Mouse (Mus musculus) intestine, postnatal 0 days (tissue): ENCODE data around the gene Rhof. TPM values are rescaled to one million over a fixed set of nuclear protein-coding genes. Genes with fewer than 3 reads are reported as not detected.
"Not testable (repeated sequence)": the region's sequence is repeated elsewhere in the genome, so short reads cannot be mapped to it uniquely, and the experiment has no call there.

Experiments
- ATAC-seq: fragments of 200-750 bp; cut with Nextera tagmentation; 2 replicates; pipeline ENCODE4 v1.8.0; 2017; ENCODE audit warnings: mild to moderate bottlenecking, moderate TSS enrichment, moderate library complexity
- H3K27ac ChIP-seq: fragments of 300-500 bp; sonication (generic); 2 replicates; pipeline ENCODE4 v1.5.1; 2014; ENCODE audit warnings: mild to moderate bottlenecking, low read depth, low read length, moderate library complexity
- H3K27me3 ChIP-seq: fragments of 300-500 bp; sonication (generic); replicated peaks from 2 replicates; pipeline ENCODE4 v1.6.1; 2014; ENCODE audit warnings: low read length, mixed read lengths; ENCODE audit not compliant: control insufficient read depth, insufficient read depth
- H3K36me3 ChIP-seq: fragments of 300-500 bp; sonication (generic); 2 replicates; pipeline ENCODE4 v1.6.1; 2014; ENCODE audit warnings: mild to moderate bottlenecking, moderate library complexity; ENCODE audit not compliant: control insufficient read depth, insufficient read depth
- H3K4me1 ChIP-seq: fragments of 300-500 bp; sonication (generic); replicated peaks from 2 replicates; pipeline ENCODE4 v1.6.1; 2014; ENCODE audit warnings: antibody characterized with exemption, low read length, mixed read lengths; ENCODE audit not compliant: control insufficient read depth, insufficient read depth
- H3K4me2 ChIP-seq: fragments of 300-500 bp; sonication (generic); replicated peaks from 2 replicates; pipeline ENCODE4 v1.6.1; 2014; ENCODE audit warnings: low read depth, mild to moderate bottlenecking, moderate library complexity
- H3K4me3 ChIP-seq: fragments of 300-500 bp; sonication (generic); 2 replicates; pipeline ENCODE4 v1.5.1; 2014; ENCODE audit warnings: low read depth, low read length
- H3K9ac ChIP-seq: fragments of 300-500 bp; sonication (generic); 2 replicates; pipeline ENCODE4 v1.6.1; 2014; ENCODE audit warnings: mild to moderate bottlenecking, low read depth, low read length
- H3K9me3 ChIP-seq: fragments of 300-500 bp; sonication (generic); 2 replicates; pipeline ENCODE4 v1.6.1; 2016; ENCODE audit warnings: mixed run types; ENCODE audit not compliant: control insufficient read depth
- CTCF ChIP-seq: sonication (generic); IDR thresholded peaks from 2 replicates; pipeline ENCODE4 v1.5.1; 2016; ENCODE audit warnings: low read depth, mild to moderate bottlenecking, control low read depth, antibody characterized with exemption, moderate library complexity
- WGBS: fragments of 180-500 bp; shearing (Covaris S2); extraction: QIAGEN DNeasy Blood & Tissue Kit; methylation state at CpG from one replicate; pipeline ENCODE4 v1.1.7; 2014; 5-methylcytosine and 5-hydroxymethylcytosine counted together
- polyA plus RNA-seq: library from polyadenylated mRNA; unstranded; fragments of >200 nt; fragmentation: Nextera tagmentation; extraction: Ambion mirVana; gene quantifications from 2 replicates; pipeline ENCODE4 v1.2.1, GENCODE M21; 2015

The Rhof gene
- polyA plus RNA-seq, 1 experiment from 2014 or later = 17.0 TPM

DNA sequence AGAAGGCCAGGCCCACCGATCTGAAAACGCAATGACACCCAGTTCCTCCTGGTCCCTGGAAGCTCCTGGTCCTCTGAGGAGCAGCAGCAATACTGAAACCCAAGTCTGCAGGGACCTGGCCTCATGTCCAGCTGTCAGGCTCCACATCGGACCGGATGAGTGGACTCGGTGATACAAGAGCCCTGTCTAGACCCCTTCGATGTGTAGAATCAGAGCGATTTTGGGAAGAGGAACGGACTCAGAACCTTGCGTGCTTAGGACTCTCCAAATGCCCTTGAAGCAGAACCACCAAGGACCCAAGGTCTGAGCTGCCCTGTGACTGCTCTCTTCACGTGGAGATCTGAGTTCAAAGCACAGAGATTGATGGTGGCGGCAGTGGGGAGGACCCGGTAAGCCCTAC lies 64.4 kb downstream of the Rhof start, which contains the start of gene Tmem120b:
Gene Tmem120b, plus strand, starts transcription at position 301 of the 400 bp plus-strand sequence.
- Histone ChIP-seq H3K4me3 (no peak within 1 kb of the TSS), H3K36me3 (no peaks in the 10 kb centered on the region), H3K27ac (no peak within 1 kb of the TSS), H3K4me2 (no peak within 1 kb of the TSS), H3K27me3 (no peaks in the 10 kb centered on the region), H3K4me1 (no peaks in the 10 kb centered on the region), H3K9me3 (no peaks in the 10 kb centered on the region), H3K9ac (no peak within 1 kb of the TSS)
- WGBS = 87% methylated on average over 12 of the region's 12 CpGs
- no peak for TF ChIP-seq CTCF
- ATAC-seq = no peak

DNA sequence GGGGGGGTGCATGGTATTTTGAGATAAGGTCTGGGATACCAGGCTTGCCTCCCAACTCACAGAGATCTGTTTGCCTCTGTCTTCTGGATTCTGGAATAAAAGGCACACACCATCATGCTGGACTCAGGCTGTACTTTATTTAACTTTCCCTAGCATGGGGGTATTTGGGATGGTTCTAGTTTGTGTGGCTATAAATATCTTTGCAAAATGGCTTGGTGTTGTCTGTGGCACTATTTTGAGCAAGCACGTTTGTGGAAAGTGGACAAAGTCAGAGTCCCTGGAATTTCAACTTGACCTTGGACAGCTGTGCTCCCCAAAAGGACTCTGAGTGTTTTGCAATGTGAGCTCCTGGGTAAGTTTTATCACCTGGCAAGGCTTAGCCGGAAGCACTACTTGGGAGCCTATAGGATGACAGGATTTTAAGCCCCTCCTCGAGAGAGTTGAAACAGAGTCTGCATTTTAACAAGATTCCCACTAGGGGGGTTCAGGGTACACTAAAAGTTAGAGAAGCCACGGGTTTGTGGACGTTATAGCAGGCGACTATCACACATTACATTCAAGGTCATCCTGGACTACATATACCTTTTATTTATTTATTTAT lies 65.0 kb downstream of the Rhof start:
- Histone ChIP-seq H3K4me3 (no peak overlapping the region), H3K4me1 (no peaks in the 10 kb centered on the region), H3K4me2 (no peak overlapping the region), H3K36me3 (no peaks in the 10 kb centered on the region), H3K27me3 (no peaks in the 10 kb centered on the region), H3K9me3 (no peaks in the 10 kb centered on the region), H3K27ac (no peak overlapping the region), H3K9ac (no peak overlapping the region)
- WGBS = 12% methylated on average over 6 of the region's 6 CpGs
- ATAC-seq = peak; percentile 27; the same call in 1 of the 2 replicates
- peak; percentile 59 for TF ChIP-seq CTCF

DNA sequence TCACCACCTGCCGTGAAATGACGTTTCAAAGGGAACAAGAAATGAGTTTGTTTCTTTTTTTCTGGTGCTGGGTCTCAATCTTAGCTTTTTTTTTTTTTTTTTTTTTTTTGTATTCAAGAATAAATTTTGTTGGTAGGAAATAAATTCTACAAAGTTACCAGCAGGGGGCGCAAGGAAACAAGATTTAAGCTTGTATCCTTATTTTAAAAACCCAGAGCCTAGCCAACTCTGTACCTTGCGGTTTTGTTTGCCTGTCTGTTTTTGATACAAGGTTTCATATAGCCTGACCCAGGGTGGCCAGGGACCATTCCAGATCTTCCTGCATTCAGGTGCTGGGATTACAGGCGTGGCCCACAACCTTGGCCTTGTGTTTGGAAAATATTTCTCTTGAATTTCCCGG lies 68.3 kb downstream of the Rhof start:
- Histone ChIP-seq H3K36me3 (no peaks in the 10 kb centered on the region), H3K4me1 (no peaks in the 10 kb centered on the region), H3K4me2 (no peak overlapping the region), H3K4me3 (no peak overlapping the region), H3K9ac (no peak overlapping the region), H3K27me3 (no peaks in the 10 kb centered on the region), H3K27ac (no peak overlapping the region), H3K9me3 (no peaks in the 10 kb centered on the region)
- WGBS = 25% methylated on average over 6 of the region's 6 CpGs
- TF ChIP-seq CTCF = peak; percentile 65
- no peak for ATAC-seq

DNA sequence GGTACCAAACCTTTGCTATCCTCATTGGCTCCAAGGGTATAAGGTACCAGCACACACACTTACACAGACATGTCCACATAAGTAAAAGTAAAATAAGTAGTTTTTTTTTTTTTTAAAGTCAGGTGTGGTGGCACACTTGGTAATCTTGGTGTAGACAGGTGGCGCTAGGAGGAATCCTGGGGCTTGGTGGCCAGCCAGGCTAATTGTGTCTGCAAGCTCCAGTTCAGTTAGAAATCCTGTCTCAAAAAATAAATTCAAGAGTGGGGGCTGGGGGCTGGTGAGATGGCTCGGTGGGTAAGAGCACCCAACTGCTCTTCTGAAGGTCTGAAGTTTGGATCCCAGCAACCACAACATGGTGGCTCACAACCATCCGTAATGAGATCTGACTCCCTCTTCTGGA lies 69.4 kb downstream of the Rhof start:
- Histone ChIP-seq H3K4me3 (no peak overlapping the region), H3K27me3 (no peaks in the 10 kb centered on the region), H3K4me1 (no peaks in the 10 kb centered on the region), H3K4me2 (no peak overlapping the region), H3K9ac (no peak overlapping the region), H3K36me3 (no peaks in the 10 kb centered on the region), H3K9me3 (no peaks in the 10 kb centered on the region), H3K27ac (no peak overlapping the region)
- TF ChIP-seq CTCF = no peak
- ATAC-seq = no peak
- 84% methylated on average over 3 of the region's 3 CpGs for WGBS

DNA sequence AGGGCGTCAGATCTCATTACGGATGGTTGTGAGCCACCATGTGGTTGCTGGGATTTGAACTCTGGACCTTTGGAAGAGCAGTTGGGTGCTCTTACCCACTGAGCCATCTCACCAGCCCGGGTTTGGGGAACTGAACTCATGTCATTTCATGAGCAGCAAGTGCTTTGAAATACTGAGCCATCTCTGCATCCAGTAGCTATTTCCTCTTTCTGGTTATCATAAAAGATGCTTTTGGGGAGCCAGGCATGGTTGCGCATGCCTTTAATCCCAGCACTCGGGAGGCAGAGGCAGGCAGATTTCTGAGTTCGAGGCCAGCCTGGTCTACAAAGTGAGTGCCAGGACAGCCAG lies 71.1 kb downstream of the Rhof start:
- H3K27ac ChIP-seq, H3K9me3 ChIP-seq, H3K4me3 ChIP-seq: not testable (repeated sequence)

DNA sequence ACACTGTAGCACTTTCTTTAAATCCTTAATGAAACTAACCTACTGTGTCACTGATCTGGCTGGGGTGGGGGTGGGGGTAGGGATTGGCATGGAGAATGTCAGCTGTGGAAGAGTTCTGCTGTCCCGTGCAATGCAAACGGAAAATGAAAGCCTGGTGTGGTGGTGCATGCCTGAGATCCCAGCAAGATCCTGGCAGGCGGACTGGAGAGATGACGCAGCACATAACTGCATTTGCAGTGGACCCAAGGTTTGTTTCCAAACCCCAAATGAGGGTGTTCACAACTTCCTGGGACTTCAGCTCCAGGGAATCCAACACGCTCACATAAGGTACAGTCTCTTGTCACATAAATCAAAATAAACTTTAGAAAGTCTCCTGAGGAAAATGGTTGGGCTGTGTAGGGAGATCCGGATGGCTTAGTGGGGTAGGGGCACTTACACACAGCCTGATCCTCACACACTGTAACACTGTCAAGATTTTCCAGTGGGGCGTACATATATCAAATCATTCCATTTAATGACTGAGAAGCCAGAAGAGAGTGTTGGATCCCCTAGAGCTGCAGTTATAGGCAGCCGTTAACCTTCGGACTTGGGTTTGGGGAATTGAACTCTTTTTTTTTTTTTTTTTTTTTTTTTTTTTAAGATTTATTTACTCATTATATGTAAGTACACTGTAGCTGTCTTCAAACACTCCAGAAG lies 71.6 kb downstream of the Rhof start:
- H3K4me2 ChIP-seq = peak overlapping the region; percentile 17; the same call in 1 of the 2 replicates
- no peaks in the 10 kb centered on the region for H3K27me3 ChIP-seq
- no peaks in the 10 kb centered on the region for H3K4me1 ChIP-seq
- no peak for TF ChIP-seq CTCF
- H3K4me3 ChIP-seq = no peak overlapping the region
- ATAC-seq = no peak
- 57% methylated on average over 9 of the region's 9 CpGs for WGBS
- H3K9me3 ChIP-seq = no peaks in the 10 kb centered on the region
- no peak overlapping the region; the same call in 1 of the 2 replicates for H3K9ac ChIP-seq
- H3K36me3 ChIP-seq = no peaks in the 10 kb centered on the region
- no peak overlapping the region for H3K27ac ChIP-seq

More for the DNA sequence above, 71.1 kb downstream of the Rhof start:
- not testable (repeated sequence) for H3K4me2 ChIP-seq, H3K27me3 ChIP-seq, H3K9ac ChIP-seq, H3K4me1 ChIP-seq, H3K36me3 ChIP-seq, ATAC-seq
- 71% methylated on average over 6 of the region's 6 CpGs for whole genome bisulfite sequencing
